Mouse (Mus musculus): ENCODE results near the gene Cbx7.
"Not testable (repeated sequence)": the region's sequence is repeated elsewhere in the genome, so short reads cannot be mapped to it uniquely, and the experiment has no call there.

- not testable (repeated sequence) for TF ChIP-seq CTCF (IDR thresholded peaks at IDR 0.05; ENCODE audit: low read depth, low read length); POLR2A (IDR thresholded peaks at IDR 0.05; ENCODE audit: extremely low read depth, insufficient read depth, low read length)
Observed at GRCm38 (mm10) chr15:79903081-79903480, 67.8 kb downstream of the Cbx7 start.
